Mouse (Mus musculus): ENCODE data around the gene U90926. TPM values are rescaled to one million over a fixed set of nuclear protein-coding genes. Genes with fewer than 3 reads are reported as not detected.

Gene U90926
- polyA plus RNA-seq, 1 experiment from 2014 or later: not detected

- H3K36me3 ChIP-seq (ENCODE audit: control insufficient read depth, insufficient read depth, low read length): no peaks in the 10 kb centered on the region
- no peak overlapping the region for H3K27ac ChIP-seq (ENCODE audit: low read length)
- WGBS: 73% methylated on average over 7 of the region's 7 CpGs
- no peak overlapping the region for H3K9ac ChIP-seq (ENCODE audit: low read length)
- ATAC-seq (ENCODE audit: insufficient read depth, low FRiP score): no peak
- no peaks in the 10 kb centered on the region for H3K27me3 ChIP-seq (ENCODE audit: control insufficient read depth, insufficient read depth, low read length)
- H3K4me2 ChIP-seq (ENCODE audit: low read depth, low read length): no peak overlapping the region
- no peaks in the 10 kb centered on the region for H3K9me3 ChIP-seq (replicated peaks; ENCODE audit: control insufficient read depth, low read length)
- no peaks in the 10 kb centered on the region for H3K4me1 ChIP-seq (ENCODE audit: control insufficient read depth, insufficient read depth, low read length)
- no peak overlapping the region for H3K4me3 ChIP-seq (replicated peaks; ENCODE audit: low read length)
These were observed 12.6 kb upstream of the U90926 start for GRCm38 (mm10) chr5:92227782-92228181.

GRCm38 (mm10) chr5:92220287-92220902, 5.2 kb upstream of the U90926 start:
- Histone ChIP-seq H3K4me1 (ENCODE audit: control insufficient read depth, insufficient read depth, low read length) (no peaks in the 10 kb centered on the region), H3K27me3 (ENCODE audit: control insufficient read depth, insufficient read depth, low read length) (no peaks in the 10 kb centered on the region), H3K9me3 (replicated peaks; ENCODE audit: control insufficient read depth, low read length) (no peaks in the 10 kb centered on the region), H3K4me3 (replicated peaks; ENCODE audit: low read length) (no peak overlapping the region), H3K4me2 (ENCODE audit: low read depth, low read length) (no peak overlapping the region), H3K27ac (ENCODE audit: low read length) (0 out of 2 replicates have a peak overlapping the region, but pooled peaks have one; percentile 23), H3K9ac (ENCODE audit: low read length) (no peak overlapping the region), H3K36me3 (ENCODE audit: control insufficient read depth, insufficient read depth, low read length) (no peaks in the 10 kb centered on the region)
- 86% methylated on average over 8 of the region's 8 CpGs for WGBS
- peak; percentile 10; the same call in 1 of the 2 replicates for ATAC-seq (ENCODE audit: insufficient read depth, low FRiP score)

- H3K27ac ChIP-seq (ENCODE audit: low read length): 0 out of 2 replicates have a peak overlapping the region, but pooled peaks have one; percentile 23
- no peaks in the 10 kb centered on the region for H3K27me3 ChIP-seq (ENCODE audit: control insufficient read depth, insufficient read depth, low read length)
- H3K4me1 ChIP-seq (ENCODE audit: control insufficient read depth, insufficient read depth, low read length): no peaks in the 10 kb centered on the region
- WGBS: 67% methylated on average over 6 of the region's 6 CpGs
- H3K36me3 ChIP-seq (ENCODE audit: control insufficient read depth, insufficient read depth, low read length): no peaks in the 10 kb centered on the region
- H3K4me2 ChIP-seq (ENCODE audit: low read depth, low read length): no peak overlapping the region
- H3K4me3 ChIP-seq (replicated peaks; ENCODE audit: low read length): no peak overlapping the region
- H3K9ac ChIP-seq (ENCODE audit: low read length): no peak overlapping the region
- no peaks in the 10 kb centered on the region for H3K9me3 ChIP-seq (replicated peaks; ENCODE audit: control insufficient read depth, low read length)
- ATAC-seq (ENCODE audit: insufficient read depth, low FRiP score): no peak
These were observed 4.6 kb upstream of the U90926 start for GRCm38 (mm10) chr5:92219826-92220225.

GRCm38 (mm10) chr5:92218915-92219793, 3.9 kb upstream of the U90926 start:
- Histone ChIP-seq H3K4me1 (ENCODE audit: control insufficient read depth, insufficient read depth, low read length) (no peaks in the 10 kb centered on the region), H3K36me3 (ENCODE audit: control insufficient read depth, insufficient read depth, low read length) (no peaks in the 10 kb centered on the region), H3K4me3 (replicated peaks; ENCODE audit: low read length) (no peak overlapping the region), H3K27ac (ENCODE audit: low read length) (no peak overlapping the region), H3K9ac (ENCODE audit: low read length) (no peak overlapping the region), H3K27me3 (ENCODE audit: control insufficient read depth, insufficient read depth, low read length) (no peaks in the 10 kb centered on the region), H3K9me3 (replicated peaks; ENCODE audit: control insufficient read depth, low read length) (no peaks in the 10 kb centered on the region), H3K4me2 (ENCODE audit: low read depth, low read length) (no peak overlapping the region)
- WGBS: 60% methylated on average over 17 of the region's 17 CpGs
- no peak for ATAC-seq (ENCODE audit: insufficient read depth, low FRiP score)

DNA sequence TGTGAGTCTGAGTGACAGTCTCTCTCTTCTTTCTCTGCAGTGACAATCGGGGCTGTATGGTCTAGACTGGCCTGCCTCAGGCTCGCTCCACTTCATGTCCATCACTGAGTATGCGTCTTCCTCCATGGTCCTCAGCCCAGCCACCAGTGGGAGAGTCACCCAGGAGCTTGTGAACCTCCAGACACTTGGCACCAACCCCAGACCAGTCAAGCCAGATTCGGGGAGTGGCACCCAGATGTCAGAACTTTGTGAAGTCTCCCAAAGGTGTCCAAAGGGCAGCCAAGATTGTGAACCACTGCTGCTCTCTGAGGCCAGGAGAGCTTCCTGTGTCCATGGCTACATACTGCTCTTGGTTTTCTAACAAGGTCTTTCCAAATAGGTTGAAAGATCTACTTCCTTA, 3.0 kb downstream of the U90926 start:
- Histone ChIP-seq H3K27ac (ENCODE audit: low read length) (no peak overlapping the region), H3K4me1 (ENCODE audit: control insufficient read depth, insufficient read depth, low read length) (no peaks in the 10 kb centered on the region), H3K4me2 (ENCODE audit: low read depth, low read length) (no peak overlapping the region), H3K27me3 (ENCODE audit: control insufficient read depth, insufficient read depth, low read length) (no peaks in the 10 kb centered on the region), H3K36me3 (ENCODE audit: control insufficient read depth, insufficient read depth, low read length) (no peaks in the 10 kb centered on the region), H3K4me3 (replicated peaks; ENCODE audit: low read length) (no peak overlapping the region), H3K9me3 (replicated peaks; ENCODE audit: control insufficient read depth, low read length) (no peaks in the 10 kb centered on the region), H3K9ac (ENCODE audit: low read length) (no peak overlapping the region)
- WGBS: 82% methylated on average over 4 of the region's 4 CpGs
- ATAC-seq (ENCODE audit: insufficient read depth, low FRiP score): no peak

GRCm38 (mm10) chr5:92210205-92210604, 5.0 kb downstream of the U90926 start:
- H3K9me3 ChIP-seq (replicated peaks; ENCODE audit: control insufficient read depth, low read length): no peaks in the 10 kb centered on the region
- H3K27ac ChIP-seq (ENCODE audit: low read length): no peak overlapping the region
- H3K4me1 ChIP-seq (ENCODE audit: control insufficient read depth, insufficient read depth, low read length): 0 out of 2 replicates have a peak, but pooled peaks cover 3% of the 10 kb centered on the region
- no peaks in the 10 kb centered on the region for H3K27me3 ChIP-seq (ENCODE audit: control insufficient read depth, insufficient read depth, low read length)
- no peak for ATAC-seq (ENCODE audit: insufficient read depth, low FRiP score)
- H3K4me3 ChIP-seq (replicated peaks; ENCODE audit: low read length): no peak overlapping the region
- no peak overlapping the region for H3K4me2 ChIP-seq (ENCODE audit: low read depth, low read length)
- no peaks in the 10 kb centered on the region for H3K36me3 ChIP-seq (ENCODE audit: control insufficient read depth, insufficient read depth, low read length)
- WGBS: 69% methylated on average over 8 of the region's 8 CpGs
- no peak overlapping the region for H3K9ac ChIP-seq (ENCODE audit: low read length)

DNA sequence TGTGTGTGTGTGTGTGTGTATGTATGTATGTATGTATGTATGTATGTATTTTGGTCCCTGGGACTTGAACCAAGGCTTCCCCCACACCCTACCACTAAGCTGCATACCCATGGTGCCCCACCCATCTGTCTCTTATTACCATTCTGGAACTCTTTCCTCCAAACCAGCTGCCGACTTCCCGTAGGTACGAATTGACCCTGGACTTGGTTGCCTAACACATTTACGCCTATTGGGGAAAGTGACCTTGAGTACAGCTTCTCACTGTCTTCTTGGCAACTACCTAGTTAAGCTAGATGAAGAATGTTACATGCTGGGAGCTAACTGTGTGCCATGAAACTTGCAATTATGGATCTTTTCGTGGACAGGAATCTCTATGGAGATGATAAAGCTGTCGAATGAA, 9.1 kb downstream of the U90926 start:
- Histone ChIP-seq H3K4me3 (replicated peaks; ENCODE audit: low read length) (no peak overlapping the region), H3K4me2 (ENCODE audit: low read depth, low read length) (no peak overlapping the region)

DNA sequence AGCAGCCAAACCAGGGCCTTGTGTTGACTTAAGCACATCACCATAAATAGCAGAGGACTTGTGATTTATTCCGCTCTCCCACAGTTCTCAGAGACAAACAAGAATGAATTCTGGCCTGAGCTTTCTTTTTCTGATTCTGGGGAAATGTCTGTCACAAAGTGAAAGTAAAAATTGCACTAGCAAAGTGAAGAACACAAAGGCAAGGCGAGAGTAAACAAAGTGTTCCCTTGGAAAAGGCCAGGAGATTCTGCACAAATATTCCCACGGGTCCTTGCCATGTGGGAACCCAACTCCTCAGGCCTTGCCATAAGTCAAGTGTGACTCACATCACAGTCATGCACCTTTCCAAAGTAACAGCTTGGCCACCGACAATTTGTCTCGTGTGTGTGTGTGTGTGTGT, 9.5 kb downstream of the U90926 start:
- H3K27me3 ChIP-seq (ENCODE audit: control insufficient read depth, insufficient read depth, low read length): no peaks in the 10 kb centered on the region
- ATAC-seq (ENCODE audit: insufficient read depth, low FRiP score): no peak
- no peak overlapping the region for H3K9ac ChIP-seq (ENCODE audit: low read length)
- no peaks in the 10 kb centered on the region for H3K9me3 ChIP-seq (replicated peaks; ENCODE audit: control insufficient read depth, low read length)
- H3K27ac ChIP-seq (ENCODE audit: low read length): no peak overlapping the region
- no peak overlapping the region for H3K4me3 ChIP-seq (replicated peaks; ENCODE audit: low read length)
- 80% methylated on average over 5 of the region's 5 CpGs for WGBS
- H3K36me3 ChIP-seq (ENCODE audit: control insufficient read depth, insufficient read depth, low read length): peaks cover 15% of the 10 kb centered on the region
- H3K4me2 ChIP-seq (ENCODE audit: low read depth, low read length): no peak overlapping the region
- H3K4me1 ChIP-seq (ENCODE audit: control insufficient read depth, insufficient read depth, low read length): 0 out of 2 replicates have a peak, but pooled peaks cover 3% of the 10 kb centered on the region

More for the DNA sequence above, 9.1 kb downstream of the U90926 start:
- Histone ChIP-seq H3K27me3 (ENCODE audit: control insufficient read depth, insufficient read depth, low read length) (no peaks in the 10 kb centered on the region), H3K36me3 (ENCODE audit: control insufficient read depth, insufficient read depth, low read length) (peaks cover 12% of the 10 kb centered on the region), H3K9me3 (replicated peaks; ENCODE audit: control insufficient read depth, low read length) (no peaks in the 10 kb centered on the region), H3K4me1 (ENCODE audit: control insufficient read depth, insufficient read depth, low read length) (0 out of 2 replicates have a peak, but pooled peaks cover 3% of the 10 kb centered on the region), H3K9ac (ENCODE audit: low read length) (no peak overlapping the region), H3K27ac (ENCODE audit: low read length) (no peak overlapping the region)
- 87% methylated on average over 6 of the region's 6 CpGs for WGBS
- no peak for ATAC-seq (ENCODE audit: insufficient read depth, low FRiP score)

DNA sequence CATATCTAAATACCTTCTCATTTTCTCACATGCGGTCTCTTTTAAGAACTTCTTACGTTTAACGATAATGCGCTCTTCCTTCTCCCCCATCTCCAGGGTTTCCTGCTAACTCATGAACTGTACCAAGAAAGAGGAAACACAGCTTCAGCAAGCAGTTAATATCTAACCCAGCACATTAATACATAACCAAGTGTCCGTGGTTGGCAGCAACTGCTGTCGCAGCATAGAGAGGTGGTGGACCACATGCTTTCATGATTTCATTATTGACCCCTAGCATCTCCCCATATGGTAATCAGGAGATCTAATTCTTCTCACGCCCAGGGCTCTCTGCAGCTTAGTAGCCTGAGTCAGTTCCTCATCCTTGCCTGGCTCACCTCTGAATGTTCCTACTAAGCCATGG, 10.0 kb downstream of the U90926 start:
- H3K27ac ChIP-seq (ENCODE audit: low read length): no peak overlapping the region
- WGBS: 72% methylated on average over 7 of the region's 7 CpGs
- no peak for ATAC-seq (ENCODE audit: insufficient read depth, low FRiP score)

More for the DNA sequence above, 10.0 kb downstream of the U90926 start:
- no peak overlapping the region for H3K4me2 ChIP-seq (ENCODE audit: low read depth, low read length)
- H3K9me3 ChIP-seq (replicated peaks; ENCODE audit: control insufficient read depth, low read length): no peaks in the 10 kb centered on the region
- H3K9ac ChIP-seq (ENCODE audit: low read length): no peak overlapping the region
- 0 out of 2 replicates have a peak, but pooled peaks cover 3% of the 10 kb centered on the region for H3K4me1 ChIP-seq (ENCODE audit: control insufficient read depth, insufficient read depth, low read length)
- peaks cover 15% of the 10 kb centered on the region for H3K36me3 ChIP-seq (ENCODE audit: control insufficient read depth, insufficient read depth, low read length)
- no peaks in the 10 kb centered on the region for H3K27me3 ChIP-seq (ENCODE audit: control insufficient read depth, insufficient read depth, low read length)
- H3K4me3 ChIP-seq (replicated peaks; ENCODE audit: low read length): no peak overlapping the region

Measured in stomach, embryonic 16.5 days (tissue).